Mouse (Mus musculus) heart, adult 18-20 months (tissue): ENCODE measurements at regions not wholly inside any gene's neighbourhood (a gene's known extent, or its start where the extent isn't known, plus 50 kb on each side); places are given as distances from the start of the nearest gene placed in this dataset.

ENCODE experiments used
- DNase-seq, 2 experiments: peaks; one replicate each; pipeline ENCODE4 v3.0.0; 2021 to 2022; ENCODE audit warnings: mixed read lengths in 1 of 2

DNA sequence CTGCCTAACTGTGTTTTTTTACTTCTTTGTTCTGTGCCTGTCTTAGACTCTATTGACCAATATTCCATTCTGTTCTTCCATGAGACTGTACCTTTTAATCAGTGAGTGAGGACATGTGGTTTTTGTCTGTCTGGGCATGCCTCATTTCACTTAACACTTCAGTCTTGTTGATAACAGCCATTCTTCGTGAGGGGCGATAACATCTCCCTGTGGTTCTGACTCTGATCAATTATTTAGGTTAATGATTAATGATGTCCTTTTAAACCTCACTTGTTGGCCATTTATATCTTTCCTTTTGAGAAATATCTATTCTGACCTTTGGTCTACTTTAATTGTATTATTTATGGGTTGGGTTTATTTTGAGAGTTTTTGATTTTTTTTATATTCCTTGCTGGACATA is 496.0 kb downstream of the Cd109 start:
- no peak for DNase-seq

GRCm38 (mm10) chr9:79140970-79141369 is 525.6 kb downstream of the Cd109 start:
- DNase-seq: no peak

DNA sequence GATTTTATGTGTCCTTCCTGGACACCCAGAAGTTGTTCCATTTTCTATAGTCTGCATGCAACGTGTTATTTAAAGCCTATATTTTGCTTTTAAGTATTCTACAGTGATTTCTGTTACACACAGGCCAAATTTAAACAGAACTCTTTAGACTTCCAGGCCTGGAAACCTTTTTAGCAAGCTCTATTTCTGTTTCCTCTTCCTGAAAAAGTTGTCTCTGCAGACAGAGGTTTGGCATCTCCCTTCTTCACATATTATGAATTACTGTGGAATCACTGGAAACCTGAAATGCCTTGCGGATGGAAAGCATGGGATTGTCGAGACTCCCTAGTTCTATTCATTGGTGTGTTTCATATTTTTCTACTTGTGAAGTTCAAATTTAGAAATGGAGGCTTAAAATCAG is 530.7 kb downstream of the Cd109 start:
- no peak for DNase-seq

DNA sequence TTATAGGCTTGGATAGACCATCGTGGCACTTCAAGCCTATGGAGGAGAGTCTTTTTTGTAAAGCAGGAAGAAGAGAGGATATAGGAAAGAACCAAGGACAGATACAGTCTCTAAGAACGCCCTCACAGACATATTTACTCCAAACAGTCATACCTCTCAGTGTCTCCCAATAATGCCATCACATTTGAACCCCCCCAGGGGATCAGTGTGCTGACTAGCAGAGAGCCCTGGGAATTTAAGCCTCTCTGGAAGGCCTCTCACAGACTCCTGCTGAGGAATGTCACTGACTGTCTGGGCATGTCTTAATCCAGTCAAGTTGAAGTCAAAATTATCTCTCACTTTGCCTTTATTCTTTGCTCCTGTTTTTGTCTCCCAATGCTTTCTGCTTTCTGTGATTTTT is 550.2 kb downstream of the Cd109 start:
- DNase-seq: no peak

DNA sequence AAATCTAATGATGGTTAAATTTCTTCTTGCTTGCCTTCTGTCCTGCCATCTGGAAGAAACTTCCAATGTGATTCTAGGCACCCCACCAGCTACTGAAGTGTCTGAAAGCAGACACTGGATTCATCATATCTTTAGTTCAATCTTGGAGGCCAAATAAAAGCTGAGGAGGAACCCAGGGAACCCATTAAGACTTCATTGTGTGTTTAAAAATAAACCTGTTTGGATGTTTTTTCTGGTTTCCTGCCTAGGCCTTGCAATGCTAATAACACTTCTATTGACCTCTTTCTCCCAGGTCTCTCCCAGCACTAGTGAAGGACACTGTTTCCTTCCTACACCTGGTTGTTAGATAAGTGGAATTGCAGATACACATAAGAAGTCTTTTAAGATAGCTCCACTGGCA is 545.6 kb downstream of the Col12a1 start:
- peak in 1 of 2 experiments; percentile 10 for DNase-seq

DNA sequence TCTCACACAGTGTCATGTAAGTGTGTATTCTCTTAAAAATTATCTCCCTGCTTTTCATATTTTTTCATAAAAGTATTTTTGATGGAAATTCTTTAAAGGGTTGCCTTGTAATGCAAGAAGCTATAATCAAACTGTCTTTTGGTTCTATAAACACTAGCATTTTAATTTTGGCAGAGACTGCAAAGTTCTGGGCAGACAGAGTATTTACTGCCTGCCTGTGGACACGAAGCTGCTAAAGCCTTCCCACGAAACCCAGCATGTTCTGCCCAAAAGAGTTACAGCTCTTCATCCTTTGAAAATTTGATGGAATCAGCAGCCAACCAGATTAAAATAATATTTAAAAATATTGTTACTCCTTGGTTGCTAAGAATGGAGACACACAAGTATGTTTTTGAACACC is 538.7 kb downstream of the Col12a1 start:
- DNase-seq: no peak

DNA sequence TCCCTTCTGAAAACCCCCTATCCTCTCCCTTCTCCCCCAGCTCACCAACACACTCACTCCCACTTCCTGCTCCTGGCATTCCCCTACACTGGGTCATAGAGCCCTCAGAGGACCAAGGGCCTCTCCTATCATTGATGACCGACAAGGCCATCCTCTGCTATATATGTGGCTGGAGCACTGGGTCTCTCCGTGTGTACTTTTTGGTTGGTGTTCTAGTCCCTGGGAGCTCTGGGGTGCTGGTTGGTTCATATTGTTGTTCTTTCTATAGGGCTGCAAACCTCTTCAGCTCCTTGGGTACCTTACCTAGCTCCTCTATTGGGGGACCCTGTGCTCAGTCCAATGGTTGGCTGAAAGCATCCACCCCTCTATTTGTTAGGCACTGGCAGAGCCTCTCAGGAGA is 523.2 kb downstream of the Col12a1 start:
- DNase-seq: no peak

GRCm38 (mm10) chr9:79201755-79202154 is 516.9 kb downstream of the Col12a1 start:
- DNase-seq: no peak

GRCm38 (mm10) chr9:79213364-79213763 is 505.3 kb downstream of the Col12a1 start:
- DNase-seq: no peak

- no peak for DNase-seq
Measured at GRCm38 (mm10) chr9:79215986-79216385, 502.6 kb downstream of the Col12a1 start.

GRCm38 (mm10) chr9:79216432-79216831 is 502.2 kb downstream of the Col12a1 start:
- DNase-seq: no peak

GRCm38 (mm10) chr9:79233081-79233480 is 485.6 kb downstream of the Col12a1 start:
- DNase-seq: no peak

DNA sequence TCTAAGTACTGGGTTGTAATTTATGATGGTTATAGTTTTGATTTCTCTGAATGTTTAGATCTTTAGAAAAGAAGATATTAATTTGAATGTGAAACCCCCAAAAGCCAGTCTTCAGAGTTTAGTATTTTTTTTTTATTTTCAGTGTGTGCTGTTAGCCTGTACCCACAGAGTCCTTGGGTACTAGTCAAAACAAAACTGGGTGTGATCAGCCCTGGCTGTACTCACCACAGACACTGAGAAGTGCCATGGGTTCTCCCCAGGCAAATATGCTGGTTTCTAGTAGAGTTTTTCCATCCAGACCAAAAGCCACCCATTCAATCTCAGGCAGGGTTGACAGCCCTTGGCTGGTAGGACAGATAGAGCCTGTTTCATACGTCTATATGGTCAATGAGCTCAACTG is 484.9 kb downstream of the Col12a1 start:
- no peak for DNase-seq

- no peak for DNase-seq
Measured at GRCm38 (mm10) chr9:79269646-79270213, 448.9 kb downstream of the Col12a1 start.

- DNase-seq: peak; percentile 49 to 57
Measured at GRCm38 (mm10) chr9:79270256-79270655, 448.4 kb downstream of the Col12a1 start.

GRCm38 (mm10) chr9:79287849-79288248 is 430.8 kb downstream of the Col12a1 start:
- no peak for DNase-seq

DNA sequence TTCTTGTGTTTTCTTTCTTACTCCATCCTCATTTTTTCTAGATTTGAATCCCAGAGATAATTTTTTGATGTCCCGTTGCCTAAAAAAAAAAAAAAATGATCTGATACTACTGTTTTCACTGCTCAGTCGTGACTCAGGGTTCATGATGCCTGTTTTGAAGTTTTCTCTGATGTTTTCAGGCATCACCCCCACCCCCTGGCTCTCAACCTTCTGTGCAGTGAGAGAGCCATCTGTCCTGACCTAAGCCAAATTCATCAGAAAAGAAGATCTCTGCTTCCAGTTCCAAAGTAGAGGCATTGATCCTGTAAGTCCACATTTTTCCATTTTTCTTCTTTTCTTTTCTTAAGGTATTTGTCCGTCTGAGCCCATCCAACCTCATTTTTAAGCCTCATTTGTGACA is 423.3 kb downstream of the Col12a1 start:
- DNase-seq: no peak

DNA sequence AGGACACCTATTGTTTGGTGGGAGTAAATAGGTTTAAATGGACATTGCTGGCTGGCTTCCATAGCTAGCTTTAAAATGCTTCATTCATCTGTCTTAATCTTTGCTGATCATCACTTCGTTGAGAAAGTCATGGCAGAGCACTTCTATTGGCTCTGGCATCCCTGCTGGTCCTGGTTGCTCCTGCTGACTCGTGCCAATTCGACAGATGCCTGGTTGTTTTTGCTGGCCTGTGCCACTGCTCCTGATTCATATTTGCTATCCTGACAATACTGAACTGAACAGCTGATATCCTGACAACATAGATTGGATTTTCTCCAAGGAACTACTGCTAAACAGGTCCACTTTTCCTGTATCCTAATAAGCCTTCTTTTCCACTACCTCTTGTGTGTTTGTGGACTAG is 417.1 kb downstream of the Col12a1 start:
- DNase-seq: no peak

GRCm38 (mm10) chr9:79310591-79310990 is 408.0 kb downstream of the Col12a1 start:
- DNase-seq: no peak

- DNase-seq: no peak
Measured at GRCm38 (mm10) chr9:79317411-79317810, 401.2 kb downstream of the Col12a1 start.

DNA sequence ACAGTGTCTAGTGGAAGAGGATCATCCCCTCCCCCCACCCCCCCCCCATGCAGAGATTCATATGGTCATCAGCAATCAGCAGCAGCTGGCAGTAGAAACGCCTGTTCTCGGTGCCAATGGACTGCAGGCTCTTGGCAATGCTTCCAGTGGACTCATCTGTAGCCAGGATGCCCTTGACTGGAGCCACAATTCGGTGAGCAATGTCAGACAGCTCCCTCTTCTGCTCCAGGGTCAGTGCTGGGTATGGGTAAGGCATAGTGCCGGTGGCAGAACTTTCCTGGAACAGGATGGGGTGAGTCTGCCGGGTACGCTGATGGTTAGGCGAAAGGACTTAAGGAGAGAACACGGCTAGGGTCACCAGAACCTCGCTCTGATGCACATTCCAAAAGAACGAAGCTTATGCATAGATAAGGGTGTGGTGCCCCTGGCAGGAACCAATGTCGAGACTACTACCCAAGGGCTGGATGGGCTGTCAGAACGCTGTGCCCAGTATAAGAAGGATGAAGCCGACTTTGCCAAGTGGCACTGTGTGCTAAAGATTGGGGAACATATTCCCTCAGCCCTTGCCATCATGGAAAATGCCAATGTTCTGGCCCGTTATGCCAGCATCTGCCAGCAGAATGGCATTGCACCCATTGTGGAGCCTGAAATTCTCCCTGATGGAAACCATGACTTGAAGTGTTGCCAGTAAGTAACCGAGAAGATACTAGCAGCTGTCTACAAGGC is 372.1 kb downstream of the Col12a1 start:
- peak; percentile 10 to 39 for DNase-seq

GRCm38 (mm10) chr9:79392020-79392419 is 326.6 kb downstream of the Col12a1 start:
- DNase-seq: no peak

- no peak for DNase-seq
Measured at GRCm38 (mm10) chr9:79414989-79415388, 303.6 kb downstream of the Col12a1 start.

GRCm38 (mm10) chr9:79430417-79430816 is 288.2 kb downstream of the Col12a1 start:
- DNase-seq: no peak
